Mouse (Mus musculus) liver, adult 2 months (tissue): Measurements from ENCODE around the gene Ap3d1. TPM values are rescaled to one million over a fixed set of nuclear protein-coding genes. Genes with fewer than 3 reads are reported as not detected.
A peak's percentile ranks its signal among the peaks of the same experiment; 100 is the strongest.

Experiments used
- DNase-seq: peaks from one replicate; pipeline ENCODE4 v3.0.0-alpha.2; 2011; ENCODE audit warnings: low read depth, low spot score; ENCODE audit errors: extremely low read depth
- H3K27ac ChIP-seq: fragments of 200-500 bp; replicated peaks from 2 replicates; pipeline ENCODE4 v1.5.1; 2012; ENCODE audit warnings: low read depth, mild to moderate bottlenecking, control low read depth, inconsistent platforms, low read length; ENCODE audit not compliant: insufficient read depth
- H3K27me3 ChIP-seq: fragments of 200-500 bp; 2 replicates; pipeline ENCODE4 v1.6.1; 2012; ENCODE audit warnings: mild to moderate bottlenecking, moderate library complexity, low read length, inconsistent platforms; ENCODE audit not compliant: control insufficient read depth, insufficient read depth
- H3K36me3 ChIP-seq: fragments of 200-500 bp; 2 replicates; pipeline ENCODE4 v1.6.1; 2012; ENCODE audit warnings: low read length, inconsistent platforms; ENCODE audit not compliant: control insufficient read depth, insufficient read depth
- H3K4me1 ChIP-seq: fragments of 200-500 bp; 2 replicates; pipeline ENCODE4 v1.6.1; 2011; ENCODE audit warnings: low read length; ENCODE audit not compliant: control insufficient read depth, insufficient read depth
- H3K4me3 ChIP-seq: fragments of 200-500 bp; 2 replicates; pipeline ENCODE4 v1.5.1; 2011; ENCODE audit warnings: low read depth, mild to moderate bottlenecking, control low read depth, low read length, moderate library complexity; ENCODE audit not compliant: insufficient read depth
- H3K79me2 ChIP-seq: fragments of 200-500 bp; 2 replicates; pipeline ENCODE4 v1.6.1; 2012; ENCODE audit warnings: inconsistent platforms, mild to moderate bottlenecking, low read length, moderate library complexity; ENCODE audit not compliant: control insufficient read depth, insufficient read depth
- H3K9ac ChIP-seq: fragments of 200-500 bp; 2 replicates; pipeline ENCODE4 v1.6.1; 2012; ENCODE audit warnings: low read depth, mild to moderate bottlenecking, control low read depth, inconsistent platforms, low read length
- CTCF ChIP-seq: fragments of 200-500 bp; IDR thresholded peaks from 2 replicates; pipeline ENCODE4 v1.5.1; 2011; ENCODE audit warnings: low read depth, low read length, control low read depth
- POLR2A ChIP-seq: fragments of 200-500 bp; IDR thresholded peaks from 2 replicates; pipeline ENCODE4 v1.6.1; 2011; ENCODE audit warnings: low read length, control low read depth; ENCODE audit not compliant: insufficient read depth; ENCODE audit errors: extremely low read depth
- WGBS: fragments of 180-500 bp; shearing (Covaris S2); methylation state at CpG from one replicate; pipeline ENCODE4 v1.1.7; 2018; 5-methylcytosine and 5-hydroxymethylcytosine counted together
- polyA plus RNA-seq: library from polyadenylated mRNA; depleted of rRNA; stranded (reverse); fragments of >200 nt; gene quantifications from 2 replicates; pipeline ENCODE4 v1.2.3, GENCODE M21; 2012
- total RNA-seq: library from RNA; depleted of rRNA; stranded (reverse); fragments of >200 nt; gene quantifications from 2 replicates; pipeline ENCODE4 v1.2.3, GENCODE M21; 2014

The Ap3d1 gene
- total and polyA plus RNA-seq, 2 experiments: 22.3 to 49.2 TPM

GRCm38 (mm10) chr10:80710834-80711233 is 31.2 kb downstream of the Ap3d1 start:
- Histone ChIP-seq H3K27ac (no peak overlapping the region), H3K4me3 (no peak overlapping the region), H3K27me3 (no peaks in the 10 kb centered on the region), H3K4me1 (no peaks in the 10 kb centered on the region), H3K36me3 (peaks cover 30% of the 10 kb centered on the region), H3K79me2 (no peaks in the 10 kb centered on the region), H3K9ac (no peak overlapping the region)
- no peak for TF ChIP-seq POLR2A
- no peak for TF ChIP-seq CTCF
- DNase-seq: no peak
- WGBS: 63% methylated on average over 3 of the region's 3 CpGs

- Histone ChIP-seq H3K36me3 (peaks cover 13% of the 10 kb centered on the region; the same call in 1 of the 2 replicates), H3K4me1 (peaks cover 9% of the 10 kb centered on the region), H3K27ac (no peak overlapping the region), H3K9ac (no peak overlapping the region), H3K27me3 (no peaks in the 10 kb centered on the region), H3K79me2 (no peaks in the 10 kb centered on the region), H3K4me3 (no peak overlapping the region)
- DNase-seq: no peak
- no peak for TF ChIP-seq POLR2A
- 80% methylated on average over 3 of the region's 3 CpGs for WGBS
Measured at GRCm38 (mm10) chr10:80705479-80705878, 36.6 kb downstream of the Ap3d1 start.

- peaks cover under 1% of the 10 kb centered on the region; the same call in 1 of the 2 replicates for H3K79me2 ChIP-seq
- H3K27ac ChIP-seq: no peak overlapping the region
- H3K36me3 ChIP-seq: peaks cover 13% of the 10 kb centered on the region; the same call in 1 of the 2 replicates
- no peak for TF ChIP-seq POLR2A
- TF ChIP-seq CTCF: no peak
- no peaks in the 10 kb centered on the region for H3K27me3 ChIP-seq
- H3K4me1 ChIP-seq: peaks cover 9% of the 10 kb centered on the region
- DNase-seq: no peak
- no peak overlapping the region for H3K4me3 ChIP-seq
- WGBS: 67% methylated on average over 3 of the region's 3 CpGs
- no peak overlapping the region for H3K9ac ChIP-seq
Measured at GRCm38 (mm10) chr10:80705033-80705432, 37.0 kb downstream of the Ap3d1 start.

GRCm38 (mm10) chr10:80704418-80704817 is 37.6 kb downstream of the Ap3d1 start:
- no peak for TF ChIP-seq POLR2A
- no peak for TF ChIP-seq CTCF

GRCm38 (mm10) chr10:80703643-80704042 is 38.4 kb downstream of the Ap3d1 start:
- TF ChIP-seq POLR2A: no peak
- TF ChIP-seq CTCF: no peak

More at GRCm38 (mm10) chr10:80704418-80704817, 37.6 kb downstream of the Ap3d1 start:
- Histone ChIP-seq H3K4me3 (no peak overlapping the region), H3K27ac (no peak overlapping the region), H3K27me3 (no peaks in the 10 kb centered on the region), H3K4me1 (peaks cover 9% of the 10 kb centered on the region), H3K79me2 (peaks cover 3% of the 10 kb centered on the region; the same call in 1 of the 2 replicates), H3K36me3 (peaks cover 12% of the 10 kb centered on the region; the same call in 1 of the 2 replicates), H3K9ac (no peak overlapping the region)
- WGBS: 95% methylated on average over 5 of the region's 5 CpGs
- DNase-seq: no peak

GRCm38 (mm10) chr10:80702536-80703390 is 39.3 kb downstream of the Ap3d1 start:
- TF ChIP-seq CTCF: no peak
- peak; percentile 77 for TF ChIP-seq POLR2A
- Histone ChIP-seq H3K36me3 (0 out of 2 replicates have a peak, but pooled peaks cover 2% of the 10 kb centered on the region), H3K4me1 (peaks cover 9% of the 10 kb centered on the region), H3K27ac (peak overlapping the region; percentile 82), H3K9ac (peak overlapping the region; percentile 72), H3K79me2 (peaks cover 3% of the 10 kb centered on the region; the same call in 1 of the 2 replicates), H3K27me3 (no peaks in the 10 kb centered on the region), H3K4me3 (peak overlapping the region; percentile 66)
- DNase-seq: peak; percentile 85
- WGBS: 3% methylated on average over 40 of the region's 47 CpGs

More at GRCm38 (mm10) chr10:80703643-80704042, 38.4 kb downstream of the Ap3d1 start:
- peaks cover 9% of the 10 kb centered on the region for H3K4me1 ChIP-seq
- peaks cover 8% of the 10 kb centered on the region; the same call in 1 of the 2 replicates for H3K36me3 ChIP-seq
- WGBS: 85% methylated on average over 5 of the region's 5 CpGs
- no peaks in the 10 kb centered on the region for H3K27me3 ChIP-seq
- no peak overlapping the region for H3K9ac ChIP-seq
- H3K4me3 ChIP-seq: no peak overlapping the region
- H3K79me2 ChIP-seq: peaks cover 3% of the 10 kb centered on the region; the same call in 1 of the 2 replicates
- DNase-seq: no peak
- H3K27ac ChIP-seq: no peak overlapping the region
